16 mouse cellular contexts compared by ENCODE assay signal in the genomic region with DNA sequence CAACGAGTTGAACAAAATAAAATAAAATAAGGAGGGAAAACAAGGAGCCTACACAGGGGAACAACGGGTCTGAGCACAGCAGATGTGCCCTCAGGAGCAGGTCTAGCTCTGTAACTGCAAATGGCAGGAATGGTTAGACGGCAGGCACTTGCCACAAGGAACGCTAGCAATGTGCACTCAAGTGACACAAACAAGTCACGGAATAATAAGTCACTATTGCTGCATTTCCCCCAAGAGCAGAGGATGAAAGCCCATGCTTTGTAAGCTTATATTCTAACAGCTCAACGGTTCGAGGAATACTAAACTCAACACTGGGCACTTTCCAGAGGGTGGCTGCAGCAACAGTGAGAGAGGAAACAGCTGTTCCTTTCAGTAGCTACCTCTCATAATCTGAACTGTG.
DNase-seq lines count a peak whose midpoint lies in the region; ATAC-seq and TF ChIP-seq lines count a peak whose summit lies in the region.
"Had no signal": no experiment of that assay in that cellular context is flagged by ENCODE, and none has a peak within 500 bp of the region (broad histone marks: within the 10 kb centered on the region; RNA-seq: fewer than 3 reads in every experiment).

No protein-coding gene starts in this region.

- H3K36me3 ChIP-seq in midbrain, embryonic 12.5 days, result no peaks in the 10 kb centered on the region
- H3K36me3 ChIP-seq in midbrain, postnatal 0 days (ENCODE audit: insufficient read depth, low read length), result no peaks in the 10 kb centered on the region
- no peaks in the 10 kb centered on the region for H3K36me3 ChIP-seq in forebrain, postnatal 0 days (ENCODE audit: insufficient read depth)
- H3K36me3 ChIP-seq in midbrain, embryonic 15.5 days (replicated peaks), result no peaks in the 10 kb centered on the region
- H3K36me3 ChIP-seq: embryonic facial prominence, embryonic 12.5 days; limb, embryonic 13.5 days; stomach, embryonic 15.5 days had no signal

- DNase-seq in midbrain, postnatal 0 days (ENCODE audit: low spot score), result no peak
- peak; percentile 11 for DNase-seq in forebrain, postnatal 0 days
- DNase-seq in cerebellum, postnatal 25 days, result no peak
- DNase-seq: cerebellum, postnatal 14 days; heart, adult 18-20 months; heart, postnatal 14 days; lung, adult 18-20 months had no signal

- ATAC-seq in midbrain, embryonic 12.5 days (ENCODE audit: low FRiP score, low read depth), result no peak
- no peak for ATAC-seq in midbrain, postnatal 0 days (ENCODE audit: low FRiP score)
- ATAC-seq in forebrain, postnatal 0 days, result no peak
- ATAC-seq in midbrain, embryonic 15.5 days (replicated peaks), result no peak
- ATAC-seq in monocyte, adult 5-6 weeks (replicated peaks; ENCODE audit: insufficient number of reproducible peaks, low FRiP score, low TSS enrichment, poor library complexity, severe bottlenecking), result no peak
- ATAC-seq in megakaryocyte progenitor cell, adult 5-6 weeks (replicated peaks; ENCODE audit: poor library complexity), result no peak
- ATAC-seq: Patski had no signal

- no peak overlapping the region for H3K4me2 ChIP-seq in midbrain, embryonic 12.5 days (replicated peaks)
- H3K4me2 ChIP-seq in midbrain, postnatal 0 days (ENCODE audit: low read depth, low read length, poor library complexity, severe bottlenecking), result no peak overlapping the region
- H3K4me2 ChIP-seq in forebrain, postnatal 0 days (ENCODE audit: low read depth), result no peak overlapping the region
- H3K4me2 ChIP-seq in midbrain, embryonic 15.5 days, result no peak overlapping the region
- H3K4me2 ChIP-seq: embryonic facial prominence, embryonic 12.5 days; limb, embryonic 13.5 days; stomach, embryonic 15.5 days had no signal

- no peak overlapping the region for H3K4me3 ChIP-seq in midbrain, embryonic 12.5 days
- no peak overlapping the region for H3K4me3 ChIP-seq in midbrain, postnatal 0 days (ENCODE audit: low read depth, low read length)
- no peak overlapping the region for H3K4me3 ChIP-seq in forebrain, postnatal 0 days (ENCODE audit: low read depth, low read length)
- no peak overlapping the region for H3K4me3 ChIP-seq in midbrain, embryonic 15.5 days
- H3K4me3 ChIP-seq: embryonic facial prominence, embryonic 12.5 days; limb, embryonic 13.5 days; stomach, embryonic 15.5 days had no signal

- H3K27me3 ChIP-seq in midbrain, embryonic 12.5 days, result no peaks in the 10 kb centered on the region
- no peaks in the 10 kb centered on the region for H3K27me3 ChIP-seq in midbrain, postnatal 0 days (ENCODE audit: insufficient read depth, low read length)
- H3K27me3 ChIP-seq in forebrain, postnatal 0 days (ENCODE audit: insufficient read depth, low read length), result no peaks in the 10 kb centered on the region
- no peaks in the 10 kb centered on the region for H3K27me3 ChIP-seq in midbrain, embryonic 15.5 days (replicated peaks)
- H3K27me3 ChIP-seq: CH12.LX; embryonic facial prominence, embryonic 12.5 days; limb, embryonic 13.5 days; Patski; stomach, embryonic 15.5 days had no signal

- no peak overlapping the region for H3K9ac ChIP-seq in midbrain, embryonic 12.5 days (replicated peaks)
- no peak overlapping the region for H3K9ac ChIP-seq in midbrain, postnatal 0 days (replicated peaks; ENCODE audit: low read length, poor library complexity, severe bottlenecking)
- H3K9ac ChIP-seq in forebrain, postnatal 0 days, result no peak overlapping the region
- H3K9ac ChIP-seq in midbrain, embryonic 15.5 days, result no peak overlapping the region
- H3K9ac ChIP-seq: embryonic facial prominence, embryonic 12.5 days; limb, embryonic 13.5 days; stomach, embryonic 15.5 days had no signal

- TF ChIP-seq CTCF in midbrain, postnatal 0 days (IDR thresholded peaks at IDR 0.05), result no peak
- no peak for TF ChIP-seq CTCF in forebrain, postnatal 0 days (IDR thresholded peaks at IDR 0.05; ENCODE audit: low read depth)

- peak overlapping the region; percentile 87 for H3K27ac ChIP-seq in midbrain, embryonic 12.5 days (replicated peaks)
- H3K27ac ChIP-seq in midbrain, postnatal 0 days (ENCODE audit: low read depth, low read length), result no peak overlapping the region
- H3K27ac ChIP-seq in forebrain, postnatal 0 days (ENCODE audit: low read depth, low read length), result 0 out of 2 replicates have a peak overlapping the region, but pooled peaks have one; percentile 74
- H3K27ac ChIP-seq in midbrain, embryonic 15.5 days, result peak overlapping the region; percentile 57; the same call in 1 of the 2 replicates
- H3K27ac ChIP-seq: stomach, embryonic 15.5 days had no signal

- H3K9me3 ChIP-seq in midbrain, embryonic 12.5 days, result no peaks in the 10 kb centered on the region
- no peaks in the 10 kb centered on the region for H3K9me3 ChIP-seq in midbrain, postnatal 0 days (ENCODE audit: low read length)
- H3K9me3 ChIP-seq in forebrain, postnatal 0 days (ENCODE audit: low read length), result no peaks in the 10 kb centered on the region
- H3K9me3 ChIP-seq in midbrain, embryonic 15.5 days, result no peaks in the 10 kb centered on the region
- H3K9me3 ChIP-seq: embryonic facial prominence, embryonic 12.5 days; limb, embryonic 13.5 days; stomach, embryonic 15.5 days had no signal

- H3K4me1 ChIP-seq in midbrain, embryonic 12.5 days, result peaks cover 51% of the 10 kb centered on the region
- H3K4me1 ChIP-seq in midbrain, postnatal 0 days (ENCODE audit: insufficient read depth, low read length), result peaks cover 12% of the 10 kb centered on the region
- peaks cover 31% of the 10 kb centered on the region for H3K4me1 ChIP-seq in forebrain, postnatal 0 days (ENCODE audit: insufficient read depth)
- peaks cover 41% of the 10 kb centered on the region for H3K4me1 ChIP-seq in midbrain, embryonic 15.5 days

- WGBS in midbrain, embryonic 12.5 days, result 36% methylated on average over 7 of the region's 7 CpGs
- WGBS in midbrain, postnatal 0 days, result 27% methylated on average over 7 of the region's 7 CpGs
- 18% methylated on average over 7 of the region's 7 CpGs for WGBS in forebrain, postnatal 0 days
- WGBS in midbrain, embryonic 15.5 days, result 24% methylated on average over 7 of the region's 7 CpGs
